Mouse (Mus musculus) heart, adult 2 months (tissue): ENCODE results near the gene Gprc5b.

ENCODE experiments used
- CTCF ChIP-seq: fragments of 200-600 bp; IDR thresholded peaks from 2 replicates; pipeline ENCODE4 v1.8.1; 2022; ENCODE audit warnings: antibody characterized with exemption, mild to moderate bottlenecking, moderate library complexity
- POLR2A ChIP-seq: fragments of 200-500 bp; IDR thresholded peaks from 2 replicates; pipeline ENCODE4 v1.6.1; 2011; ENCODE audit warnings: mild to moderate bottlenecking, low read depth, low read length, control low read depth; ENCODE audit not compliant: insufficient read depth

GRCm38 (mm10) chr7:118925547-118925946 lies 69.5 kb downstream of the Gprc5b start:
- no peak for TF ChIP-seq CTCF
- TF ChIP-seq POLR2A = no peak
